Mouse (Mus musculus) heart, postnatal 4 days (tissue): ENCODE results near the gene Nek6. TPM values are rescaled to one million over a fixed set of nuclear protein-coding genes. Genes with fewer than 3 reads are reported as not detected.

Source experiments
- DNase-seq: peaks from one replicate; pipeline ENCODE4 v3.0.0; 2021
- total RNA-seq, 2 experiments: library from RNA; stranded (reverse); gene quantifications; 2 replicates each; pipeline ENCODE4 v1.2.3; 2021

The Nek6 gene
- total RNA-seq, 2 experiments from 2014 or later = 24.8 to 26.0 TPM

GRCm38 (mm10) chr2:38584514-38585378 lies 73.3 kb downstream of the Nek6 start:
- no peak for DNase-seq

DNA sequence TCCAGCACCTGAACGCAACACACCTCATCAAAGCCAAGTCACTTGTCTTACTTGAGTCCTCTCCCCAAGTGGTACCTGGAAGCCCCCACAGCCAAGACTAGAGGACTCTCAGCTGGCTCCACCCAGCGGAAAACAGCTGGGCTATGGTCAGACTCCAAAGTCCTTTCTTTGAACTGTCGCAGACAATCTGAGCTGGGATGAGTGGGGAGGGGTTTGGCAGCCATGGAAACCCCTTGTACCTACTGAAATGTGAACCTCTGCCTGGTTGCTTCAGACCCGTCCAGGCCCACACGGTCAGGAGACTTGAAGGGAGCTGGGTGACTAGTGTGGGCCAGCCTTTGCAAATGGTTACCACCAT lies 73.9 kb downstream of the Nek6 start:
- no peak for DNase-seq

- no peak for DNase-seq
Observed at GRCm38 (mm10) chr2:38586733-38587132, 75.3 kb downstream of the Nek6 start.

DNA sequence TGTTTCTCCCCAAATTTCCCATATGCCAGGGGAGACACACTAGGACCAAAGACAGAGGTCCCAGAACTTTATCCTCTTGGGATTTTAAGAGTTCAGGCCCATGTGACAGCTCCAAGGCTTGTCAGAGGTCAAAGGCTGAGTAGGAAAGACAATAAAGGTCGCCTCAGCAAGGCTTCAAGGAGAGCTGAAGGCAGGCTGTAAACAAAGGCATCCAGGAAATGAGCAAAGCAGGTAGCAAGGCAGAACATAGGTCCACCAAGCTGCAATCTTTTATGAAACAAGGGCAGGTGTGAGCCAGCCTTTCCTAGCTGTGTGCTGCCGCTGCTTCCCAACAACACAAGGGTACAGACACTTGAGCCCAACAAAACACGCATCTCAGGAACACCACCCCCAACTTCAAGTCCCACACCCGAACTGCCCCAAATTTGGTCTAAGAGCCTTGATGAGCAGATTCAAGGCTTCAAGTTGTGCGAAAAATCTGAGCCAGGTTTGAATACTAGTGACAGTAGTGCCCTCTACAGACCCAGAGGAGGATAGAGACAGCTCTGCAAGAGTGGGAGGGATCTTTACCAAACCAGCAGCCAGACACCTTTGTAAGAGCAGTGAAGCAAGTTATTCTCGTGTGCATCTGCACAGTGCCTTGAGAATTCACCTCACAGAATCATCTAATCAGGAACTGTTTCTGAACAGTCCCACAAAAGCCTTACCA lies 80.5 kb downstream of the Nek6 start:
- DNase-seq = peak; percentile 28

DNA sequence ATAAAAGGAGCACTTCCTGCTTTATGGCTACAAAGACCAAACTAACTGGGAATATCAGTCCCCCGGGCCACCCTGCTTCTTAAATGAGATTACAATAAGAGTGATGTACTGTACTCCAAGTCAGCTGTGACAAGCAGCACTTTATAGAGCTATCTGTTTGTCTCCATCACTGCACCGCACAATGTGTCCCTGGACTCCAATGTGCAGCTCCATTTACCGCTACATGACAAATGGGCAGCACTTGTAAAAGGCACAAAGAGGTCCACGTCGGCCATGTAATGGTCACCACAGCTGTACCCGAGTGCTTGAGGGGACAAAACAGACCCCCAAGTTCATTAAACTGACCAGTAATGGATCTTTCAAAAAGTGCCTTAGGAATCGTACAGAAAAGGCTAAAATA lies 83.4 kb downstream of the Nek6 start:
- DNase-seq = no peak

DNA sequence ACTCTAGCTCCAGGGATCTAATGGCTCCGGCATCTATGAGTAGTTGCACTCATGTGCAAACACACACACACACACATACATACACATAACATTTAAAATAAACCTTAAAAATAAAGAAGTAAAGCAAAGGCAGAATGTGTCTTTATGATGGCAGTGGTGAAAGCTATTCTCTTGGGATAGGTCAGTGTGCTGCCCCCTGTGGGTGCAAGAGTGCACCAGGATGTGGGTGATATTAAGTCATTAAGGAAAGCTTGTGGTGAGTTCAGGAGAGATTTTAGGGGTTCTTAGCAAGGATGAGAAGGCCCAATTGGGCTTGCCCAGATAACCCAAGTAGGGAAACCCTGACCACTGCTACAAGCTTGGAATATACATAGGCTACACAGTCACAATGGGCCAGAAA lies 86.5 kb downstream of the Nek6 start:
- no peak for DNase-seq

DNA sequence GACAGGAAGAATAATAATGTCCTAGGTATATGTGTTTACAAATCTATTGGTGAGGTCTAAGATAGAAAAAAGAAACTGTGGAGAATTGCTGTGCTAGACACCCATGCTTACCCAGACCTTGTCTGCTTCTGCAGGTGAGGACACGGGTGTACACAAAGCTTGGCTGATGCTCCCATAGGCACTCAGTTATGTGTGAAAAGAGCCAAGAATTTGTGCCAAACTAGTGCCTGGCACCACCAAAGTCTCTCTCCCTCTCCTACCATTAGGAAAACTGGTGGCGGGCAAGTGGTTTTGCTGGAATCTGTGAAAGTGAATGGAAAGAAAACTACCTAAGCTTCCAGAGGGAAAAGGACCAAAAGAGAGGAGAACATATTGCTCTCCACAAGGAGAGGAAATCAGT lies 87.0 kb downstream of the Nek6 start:
- no peak for DNase-seq

- no peak for DNase-seq
Observed at GRCm38 (mm10) chr2:38600842-38601241, 89.4 kb downstream of the Nek6 start.

DNA sequence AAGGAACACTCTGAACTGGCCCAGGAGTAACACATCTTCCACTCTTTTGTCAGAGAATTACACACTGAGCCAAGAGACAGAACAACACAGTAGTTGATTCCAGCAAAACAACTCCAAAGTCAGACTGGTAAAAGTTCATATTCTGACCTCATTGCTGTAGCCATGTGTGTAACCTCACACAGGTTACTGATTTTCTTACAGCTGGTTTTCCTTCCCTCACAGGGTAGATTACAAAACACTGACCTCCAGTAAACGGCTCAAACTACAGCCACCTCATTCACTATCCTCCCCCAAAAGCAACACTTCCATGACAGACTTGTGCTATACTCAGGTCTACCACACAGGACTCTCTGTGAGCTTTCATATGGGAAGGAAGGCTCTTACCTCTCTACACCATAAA lies 96.3 kb downstream of the Nek6 start:
- DNase-seq = no peak

GRCm38 (mm10) chr2:38608831-38609309 lies 97.4 kb downstream of the Nek6 start:
- no peak for DNase-seq

DNA sequence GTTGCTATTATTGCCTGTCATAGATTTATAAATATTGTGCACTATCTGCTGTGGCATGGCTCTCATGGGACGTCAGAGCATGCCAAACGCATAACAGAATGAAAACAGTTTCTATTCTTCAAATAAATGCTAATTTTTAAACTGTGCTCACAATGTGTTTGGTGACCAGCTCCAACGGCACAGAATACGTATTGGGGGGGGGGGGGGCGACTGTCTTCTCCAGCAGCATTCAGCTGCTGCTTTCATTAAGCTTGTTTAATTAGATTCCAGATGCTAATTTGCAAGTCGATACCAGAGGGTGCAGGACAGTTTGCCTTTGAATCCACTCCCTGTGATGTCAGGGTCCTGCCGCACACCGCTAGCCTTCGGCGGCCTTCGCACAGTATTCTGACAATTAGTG lies 97.9 kb downstream of the Nek6 start:
- DNase-seq = no peak

DNA sequence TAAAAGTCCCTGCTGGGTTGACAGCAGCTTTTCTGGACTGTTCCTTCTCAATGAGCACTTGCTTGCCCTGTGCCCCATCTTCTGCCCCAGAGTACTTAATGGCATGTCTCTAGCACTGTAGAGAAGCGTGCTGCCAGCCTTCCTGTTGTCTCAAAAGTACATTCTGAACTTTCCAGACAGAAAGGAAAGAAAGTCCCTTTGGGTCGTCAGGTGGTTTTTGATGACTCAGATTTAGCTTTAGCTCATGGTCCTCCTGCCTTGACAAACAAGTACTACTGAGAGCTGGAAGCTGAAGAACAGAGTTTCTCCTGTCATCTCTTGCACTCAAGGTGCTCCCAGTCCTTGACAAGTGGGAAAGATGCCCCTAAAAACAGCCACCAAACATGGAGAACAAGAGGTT lies 98.7 kb downstream of the Nek6 start:
- DNase-seq = no peak

- DNase-seq = no peak
Observed at GRCm38 (mm10) chr2:38612596-38612995, 101.2 kb downstream of the Nek6 start.

DNA sequence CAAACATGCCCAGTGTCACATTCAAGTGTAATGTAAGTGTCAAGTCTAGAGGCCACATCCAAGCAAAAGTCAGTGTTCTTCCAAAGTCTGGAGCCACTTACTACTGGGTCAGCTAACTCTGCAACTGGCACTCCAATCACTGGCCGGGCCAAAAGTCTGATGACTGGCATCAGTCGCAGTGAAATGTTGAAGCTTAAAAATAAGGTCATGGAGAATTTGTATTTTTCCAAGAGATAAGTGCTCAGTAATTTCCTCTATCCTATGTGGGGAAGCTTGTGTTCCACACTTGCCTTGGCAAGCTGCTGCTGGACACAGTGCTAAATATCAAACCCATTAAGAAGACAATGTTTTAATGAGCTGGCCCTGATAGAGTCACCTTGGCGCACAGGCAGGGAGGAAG lies 102.1 kb downstream of the Nek6 start:
- DNase-seq = no peak

GRCm38 (mm10) chr2:38614437-38614836 lies 103.0 kb downstream of the Nek6 start:
- DNase-seq = no peak

DNA sequence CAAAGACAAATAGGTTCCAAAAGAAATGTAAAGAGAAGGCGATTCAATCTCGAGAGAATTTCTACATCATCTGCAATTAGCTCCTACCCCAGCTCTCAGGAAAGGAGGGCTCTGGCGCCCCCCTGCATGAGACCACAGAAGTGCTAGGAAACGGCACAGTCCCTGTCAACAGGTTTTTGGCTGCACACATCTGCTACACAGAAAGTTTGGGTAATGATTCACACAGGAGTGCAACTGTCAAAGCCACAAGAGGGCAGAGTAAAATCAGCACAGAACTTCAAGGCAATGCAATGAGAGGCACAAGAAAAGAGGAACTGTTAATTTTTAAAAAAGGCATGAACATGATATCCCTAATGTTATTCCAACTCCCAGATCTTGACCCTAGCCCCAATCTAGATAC lies 104.6 kb downstream of the Nek6 start:
- DNase-seq = peak; percentile 38

DNA sequence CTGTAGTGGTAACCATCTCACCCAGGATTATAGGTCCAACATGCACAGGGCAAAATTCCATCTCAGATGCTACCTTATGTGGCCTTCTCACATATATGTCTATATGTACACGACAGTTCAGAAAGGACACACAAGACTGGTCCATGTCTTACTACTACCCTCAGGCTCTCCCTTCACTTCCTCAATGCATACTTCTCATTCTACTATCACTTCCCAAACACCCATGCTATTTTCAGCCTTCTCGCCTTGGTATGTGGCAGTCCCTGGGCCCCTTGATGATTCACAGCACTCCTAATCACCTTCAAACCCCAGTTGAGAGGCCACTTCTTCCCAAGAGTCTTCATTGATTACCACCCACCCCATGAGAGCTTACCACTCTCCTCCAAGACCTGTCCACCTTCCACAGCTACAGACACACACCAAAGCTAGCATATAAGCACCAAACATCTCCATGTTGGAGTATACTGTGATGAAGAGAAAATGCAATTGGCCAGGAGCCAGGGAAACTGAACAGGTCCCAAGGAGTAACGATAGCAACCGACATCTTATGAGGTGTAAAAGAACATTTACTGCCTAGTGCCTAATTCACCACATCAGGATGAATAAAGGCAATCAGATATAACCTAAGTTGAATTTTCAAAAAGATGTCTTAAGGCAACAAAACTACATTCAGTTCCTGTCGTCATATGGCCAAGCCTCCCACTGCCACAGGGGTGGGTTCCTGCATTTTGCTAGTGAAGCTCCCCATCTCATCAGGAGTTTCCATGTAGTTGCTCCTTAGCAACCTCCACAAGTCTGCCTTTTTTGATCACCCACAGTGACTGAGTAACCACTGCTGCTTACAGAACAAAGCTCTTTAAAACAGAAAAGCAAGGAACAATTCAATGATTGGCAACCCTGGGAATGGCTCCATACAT lies 105.8 kb downstream of the Nek6 start:
- DNase-seq = no peak

- DNase-seq = no peak
Observed at GRCm38 (mm10) chr2:38619777-38620176, 108.3 kb downstream of the Nek6 start.

- DNase-seq = no peak
Observed at GRCm38 (mm10) chr2:38621076-38621475, 109.6 kb downstream of the Nek6 start.

DNA sequence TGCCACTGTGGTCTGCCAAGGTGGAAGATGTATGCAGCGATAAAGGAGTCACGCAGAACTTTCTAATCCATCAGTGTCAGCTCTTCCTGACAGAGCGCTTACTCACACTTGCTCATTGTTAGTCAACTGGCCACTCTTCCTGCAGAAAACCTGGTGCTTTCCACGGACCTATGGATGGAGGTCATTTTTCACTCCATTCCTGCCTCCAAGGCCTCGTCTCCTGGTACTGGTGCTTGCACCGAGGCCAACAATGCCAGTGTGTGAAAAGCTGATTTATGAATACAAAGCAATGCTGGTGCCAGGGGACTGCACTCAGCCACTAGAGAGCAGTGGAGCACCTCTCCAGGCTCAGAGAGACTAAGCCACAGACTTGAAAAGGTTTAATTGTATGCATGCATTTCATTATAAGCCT lies 110.2 kb downstream of the Nek6 start:
- no peak for DNase-seq

GRCm38 (mm10) chr2:38623411-38623810 lies 112.0 kb downstream of the Nek6 start:
- DNase-seq = no peak

DNA sequence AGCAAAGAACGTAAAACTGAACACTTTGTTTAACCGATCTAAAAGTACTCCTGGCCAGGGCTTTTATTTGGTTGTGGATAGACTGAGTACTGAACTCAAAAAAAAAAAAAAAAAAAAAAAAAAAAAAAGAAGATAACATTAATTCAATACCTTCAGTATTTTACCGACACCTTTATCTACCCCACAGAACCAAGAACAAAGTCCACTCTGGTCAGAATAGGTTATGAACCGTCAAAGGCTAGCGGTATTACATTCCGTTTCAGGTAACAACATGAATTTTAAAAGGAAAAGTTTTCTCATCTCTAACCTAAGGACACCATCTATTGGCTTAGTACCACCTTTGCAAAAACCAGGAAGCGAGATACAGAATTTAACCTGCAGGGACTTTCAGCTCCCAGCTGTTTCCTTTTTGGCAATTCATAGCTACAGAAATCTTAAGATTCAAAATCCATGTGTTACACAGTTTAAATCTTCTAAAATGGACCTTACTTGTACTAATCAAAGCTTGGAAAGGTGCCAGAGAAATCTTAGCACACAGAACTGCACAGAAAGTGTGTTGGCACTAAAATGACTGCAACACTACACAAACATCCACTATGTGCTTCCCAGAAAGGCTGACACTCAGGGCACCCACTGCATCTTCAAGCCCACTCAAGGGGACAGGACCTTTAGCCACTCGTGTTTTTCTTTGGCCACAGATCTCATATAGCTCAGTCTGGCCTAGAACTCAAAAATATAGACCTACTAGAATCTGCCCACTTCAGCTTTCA lies 112.6 kb downstream of the Nek6 start:
- no peak for DNase-seq
